Mouse (Mus musculus) embryonic facial prominence, embryonic 10.5 days (tissue): ENCODE data around the gene Ranbp10. TPM values are rescaled to one million over a fixed set of nuclear protein-coding genes. Genes with fewer than 3 reads are reported as not detected.

Experiments used
- DNase-seq: peaks from one replicate; pipeline ENCODE4 v3.0.0-alpha.2; 2017; ENCODE audit warnings: low spot score
- H3K27ac ChIP-seq: fragments of 300-500 bp; sonication (generic); replicated peaks from 2 replicates; pipeline ENCODE4 v1.5.1; 2016; ENCODE audit warnings: mild to moderate bottlenecking
- H3K27me3 ChIP-seq: fragments of 300-500 bp; sonication (generic); replicated peaks from 2 replicates; pipeline ENCODE4 v1.6.1; 2016; ENCODE audit warnings: low read depth, mild to moderate bottlenecking; ENCODE audit not compliant: poor library complexity, severe bottlenecking
- H3K36me3 ChIP-seq: fragments of 300-500 bp; sonication (generic); replicated peaks from 2 replicates; pipeline ENCODE4 v1.6.1; 2016; ENCODE audit warnings: mild to moderate bottlenecking, moderate library complexity
- H3K4me1 ChIP-seq: fragments of 300-500 bp; sonication (generic); 2 replicates; pipeline ENCODE4 v1.6.1; 2016
- H3K4me3 ChIP-seq: fragments of 300-500 bp; sonication (generic); 2 replicates; pipeline ENCODE4 v1.5.1; 2016; ENCODE audit warnings: mild to moderate bottlenecking, moderate library complexity
- H3K9me3 ChIP-seq: fragments of 300-500 bp; sonication (generic); 2 replicates; pipeline ENCODE4 v1.6.1; 2016; ENCODE audit warnings: mild to moderate bottlenecking
- WGBS: fragments of 180-500 bp; shearing (Covaris S2); methylation state at CpG from one replicate; pipeline ENCODE4 v1.1.7; 2016; 5-methylcytosine and 5-hydroxymethylcytosine counted together
- polyA plus RNA-seq: library from polyadenylated mRNA; unstranded; fragments of >200 nt; fragmentation: Nextera tagmentation; extraction: Ambion mirVana; gene quantifications from 2 replicates; pipeline ENCODE4 v1.2.1, GENCODE M21; 2016

The Ranbp10 gene
- polyA plus RNA-seq, 1 experiment from 2014 or later = 12.1 TPM

DNA sequence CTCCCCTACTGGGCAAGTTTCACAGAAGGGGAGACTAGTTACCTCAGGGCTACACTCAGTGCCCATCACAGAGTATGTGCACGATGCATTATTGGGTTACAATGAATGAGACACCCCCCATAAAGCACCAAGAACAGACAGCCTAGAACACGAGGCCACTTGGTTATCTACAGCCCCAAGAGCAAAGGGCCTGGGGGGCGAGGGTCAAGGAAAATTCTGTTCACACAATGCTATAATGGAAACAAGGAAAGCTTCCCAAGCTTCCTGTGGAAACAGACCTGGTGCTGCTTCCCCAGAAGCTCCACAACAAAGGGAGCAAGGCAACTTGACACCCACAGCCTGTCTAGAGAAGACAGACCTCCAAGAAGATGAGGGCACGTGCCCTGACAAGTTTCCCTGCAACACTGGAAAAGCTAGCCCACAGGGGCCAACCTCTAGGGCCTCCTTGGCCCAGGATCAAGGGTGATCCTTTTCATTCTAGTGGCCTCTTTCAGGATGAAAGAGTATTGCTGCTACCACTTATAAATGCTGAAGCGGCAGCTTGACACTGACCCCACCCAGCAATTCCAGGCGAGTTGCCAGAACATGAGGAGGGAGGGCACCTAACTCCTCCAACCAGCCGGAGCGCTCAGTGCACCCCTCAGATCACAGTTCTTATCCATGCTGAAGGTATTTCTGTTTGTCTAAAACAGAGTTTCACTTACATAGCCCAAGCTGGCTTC lies 27.9 kb downstream of the Ranbp10 start:
- 80% methylated on average over 8 of the region's 8 CpGs for WGBS
- H3K9me3 ChIP-seq = no peaks in the 10 kb centered on the region
- peak; percentile 27 for DNase-seq
- H3K27ac ChIP-seq = 0 out of 2 replicates have a peak overlapping the region, but pooled peaks have one; percentile 15
- peaks cover 12% of the 10 kb centered on the region for H3K4me1 ChIP-seq
- H3K27me3 ChIP-seq = no peaks in the 10 kb centered on the region
- no peak overlapping the region for H3K4me3 ChIP-seq
- H3K36me3 ChIP-seq = peaks cover 50% of the 10 kb centered on the region

DNA sequence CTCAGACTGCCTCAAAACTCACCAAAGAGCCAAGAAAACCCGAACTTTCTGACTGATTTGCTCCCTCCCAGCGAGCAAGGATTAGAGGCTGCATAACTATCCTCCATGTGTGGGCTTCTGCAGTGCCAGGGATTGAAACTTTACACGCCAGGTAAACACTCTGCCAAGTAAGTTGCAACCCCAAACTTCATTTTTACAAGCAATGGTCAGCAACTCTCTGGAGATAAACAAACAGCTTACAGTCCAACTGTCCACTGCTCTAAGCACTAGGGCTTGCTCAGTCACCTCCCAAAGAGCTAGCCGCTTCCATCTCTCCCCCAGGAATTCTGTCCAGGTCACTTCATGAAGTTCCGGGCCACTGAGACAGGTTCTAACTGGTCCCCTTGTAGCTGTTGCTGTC lies 28.7 kb downstream of the Ranbp10 start:
- Histone ChIP-seq H3K27me3 (no peaks in the 10 kb centered on the region), H3K4me3 (no peak overlapping the region), H3K9me3 (no peaks in the 10 kb centered on the region), H3K36me3 (peaks cover 56% of the 10 kb centered on the region), H3K27ac (0 out of 2 replicates have a peak overlapping the region, but pooled peaks have one; percentile 15), H3K4me1 (peaks cover 19% of the 10 kb centered on the region)
- DNase-seq = no peak
- WGBS = 88% methylated on average over 5 of the region's 5 CpGs

DNA sequence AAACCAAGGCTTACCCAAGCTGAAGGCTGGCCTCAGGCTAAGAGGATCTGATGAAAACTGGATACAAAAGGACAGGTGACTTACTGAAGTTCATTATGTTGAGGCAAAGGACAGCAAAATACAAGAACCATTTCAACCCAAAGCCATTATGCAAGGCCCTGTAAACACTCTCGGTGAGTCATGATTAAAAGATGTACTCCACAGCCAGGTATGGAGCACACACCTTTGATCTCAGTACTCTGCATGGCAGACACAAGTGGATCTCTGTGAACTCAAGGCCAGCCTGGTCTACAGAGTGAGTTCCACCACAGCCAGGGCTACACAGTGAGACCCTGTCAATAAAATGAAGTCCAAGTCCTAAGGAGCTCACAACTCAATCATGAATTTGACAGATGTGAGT lies 31.4 kb downstream of the Ranbp10 start:
- no peaks in the 10 kb centered on the region for H3K27me3 ChIP-seq
- H3K27ac ChIP-seq = no peak overlapping the region
- WGBS = 98% methylated on average over 1 of the region's 1 CpGs
- no peaks in the 10 kb centered on the region for H3K9me3 ChIP-seq
- H3K4me3 ChIP-seq = no peak overlapping the region
- H3K4me1 ChIP-seq = peaks cover 21% of the 10 kb centered on the region
- no peak for DNase-seq
- H3K36me3 ChIP-seq = peaks cover 55% of the 10 kb centered on the region

DNA sequence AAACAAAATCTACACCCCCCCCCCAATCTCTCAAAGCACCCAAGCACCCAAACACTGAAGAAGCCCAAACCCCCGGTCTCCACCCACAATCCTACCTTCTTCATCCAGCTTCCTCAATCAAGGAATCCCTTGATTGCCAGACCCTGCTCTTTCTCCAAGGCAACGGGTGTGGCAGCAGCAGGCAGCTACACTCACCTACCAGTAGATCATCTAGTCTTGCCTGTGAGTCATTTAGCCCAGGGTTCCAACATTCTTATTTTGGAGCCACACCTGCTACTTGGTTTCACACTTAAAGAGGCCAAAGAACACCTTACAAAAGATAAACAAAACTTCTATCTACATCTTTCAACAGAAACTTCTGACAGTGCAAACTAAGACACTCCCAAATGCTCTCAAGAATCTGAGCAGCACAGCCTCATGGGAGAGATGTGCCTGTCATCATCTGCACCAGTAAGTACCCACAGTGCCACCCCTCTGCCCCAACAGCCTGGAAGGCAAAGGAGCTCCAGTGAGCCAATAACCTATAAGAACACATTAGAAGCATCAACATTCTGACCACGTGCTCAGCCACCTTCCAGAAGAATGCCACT lies 33.0 kb downstream of the Ranbp10 start:
- no peak for DNase-seq
- Histone ChIP-seq H3K27ac (no peak overlapping the region), H3K4me3 (no peak overlapping the region), H3K9me3 (no peaks in the 10 kb centered on the region), H3K36me3 (peaks cover 60% of the 10 kb centered on the region), H3K27me3 (no peaks in the 10 kb centered on the region), H3K4me1 (peaks cover 16% of the 10 kb centered on the region)
- 89% methylated on average over 3 of the region's 3 CpGs for WGBS

DNA sequence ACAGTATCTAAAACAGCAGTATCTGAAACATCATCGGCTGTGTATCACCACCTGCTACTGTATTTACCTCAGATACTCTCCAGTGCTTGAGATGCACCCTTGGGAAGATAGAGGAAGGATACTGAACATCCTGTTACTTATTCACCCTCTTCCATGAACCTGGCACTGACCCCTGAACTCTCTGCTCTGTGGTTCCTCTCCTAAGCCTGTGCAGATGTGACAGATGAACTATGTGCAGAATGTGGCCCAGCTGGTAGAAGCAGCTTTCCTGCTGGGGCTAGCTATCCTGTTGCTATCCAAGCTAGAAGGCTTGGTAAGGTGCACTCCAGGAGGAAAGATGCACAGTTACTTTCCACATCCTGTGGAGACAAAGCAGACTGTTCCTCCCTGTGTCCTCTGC lies 33.8 kb downstream of the Ranbp10 start:
- Histone ChIP-seq H3K27me3 (no peaks in the 10 kb centered on the region), H3K36me3 (peaks cover 60% of the 10 kb centered on the region), H3K4me3 (no peak overlapping the region), H3K27ac (no peak overlapping the region), H3K9me3 (no peaks in the 10 kb centered on the region), H3K4me1 (peaks cover 11% of the 10 kb centered on the region)
- no peak for DNase-seq
- 100% methylated on average over 1 of the region's 1 CpGs for WGBS

DNA sequence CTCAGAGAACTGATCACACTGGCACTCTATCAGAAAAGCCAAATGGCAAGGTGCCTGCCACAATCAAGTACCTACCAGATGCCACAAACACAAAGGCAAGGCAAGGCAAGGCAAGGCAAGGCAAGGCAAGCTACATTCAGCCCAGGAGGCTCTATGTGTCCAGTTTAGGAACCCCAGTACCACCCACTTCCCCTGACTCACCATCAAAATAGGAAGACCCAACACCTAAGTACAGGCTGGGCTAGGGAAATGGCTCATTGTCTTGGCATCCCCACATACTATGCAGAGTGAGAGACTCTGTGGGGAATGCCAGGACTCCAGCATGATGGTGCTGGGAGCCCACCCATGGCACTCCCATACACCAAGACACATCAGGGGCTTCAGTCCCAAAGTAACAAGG lies 37.5 kb downstream of the Ranbp10 start:
- Histone ChIP-seq H3K4me1 (peaks cover 17% of the 10 kb centered on the region), H3K36me3 (peaks cover 72% of the 10 kb centered on the region), H3K4me3 (no peak overlapping the region)

GRCm38 (mm10) chr8:105788927-105789326 lies 38.2 kb downstream of the Ranbp10 start:
- 63% methylated on average over 4 of the region's 4 CpGs for WGBS
- no peak for DNase-seq
- H3K4me3 ChIP-seq = no peak overlapping the region

More for the DNA sequence above, 37.5 kb downstream of the Ranbp10 start:
- Histone ChIP-seq H3K9me3 (no peaks in the 10 kb centered on the region), H3K27ac (no peak overlapping the region), H3K27me3 (no peaks in the 10 kb centered on the region)
- DNase-seq = no peak

GRCm38 (mm10) chr8:105788241-105788640 lies 38.9 kb downstream of the Ranbp10 start:
- Histone ChIP-seq H3K36me3 (peaks cover 77% of the 10 kb centered on the region), H3K4me3 (no peak overlapping the region), H3K4me1 (peaks cover 6% of the 10 kb centered on the region), H3K27me3 (no peaks in the 10 kb centered on the region), H3K27ac (no peak overlapping the region), H3K9me3 (no peaks in the 10 kb centered on the region)
- peak; percentile 64 for DNase-seq
- 84% methylated on average over 2 of the region's 2 CpGs for WGBS

More at GRCm38 (mm10) chr8:105788927-105789326, 38.2 kb downstream of the Ranbp10 start:
- no peak overlapping the region for H3K27ac ChIP-seq
- H3K4me1 ChIP-seq = peaks cover 11% of the 10 kb centered on the region
- H3K27me3 ChIP-seq = no peaks in the 10 kb centered on the region
- H3K36me3 ChIP-seq = peaks cover 77% of the 10 kb centered on the region
- H3K9me3 ChIP-seq = no peaks in the 10 kb centered on the region

DNA sequence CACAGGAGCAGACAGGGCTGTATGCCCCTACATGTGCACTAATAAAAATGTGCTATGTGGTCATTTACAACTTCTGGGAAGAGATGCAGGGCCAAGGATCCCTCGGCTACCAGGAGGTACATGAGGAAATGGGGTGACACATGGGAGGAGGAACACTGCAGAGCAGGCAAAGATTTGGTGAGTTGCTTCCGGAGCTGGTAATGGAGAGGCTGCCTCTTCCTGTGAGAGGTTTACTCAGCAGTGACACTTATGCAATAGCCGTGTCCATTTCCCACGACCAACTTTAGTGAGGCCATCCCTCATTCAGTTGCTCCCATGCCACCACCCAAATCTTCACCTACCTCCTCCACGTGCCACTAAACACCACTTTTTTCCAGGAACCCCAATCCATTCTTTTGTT lies 46.9 kb downstream of the Ranbp10 start:
- Histone ChIP-seq H3K4me1 (no peaks in the 10 kb centered on the region), H3K27me3 (no peaks in the 10 kb centered on the region), H3K27ac (no peak overlapping the region), H3K9me3 (no peaks in the 10 kb centered on the region), H3K36me3 (peaks cover 97% of the 10 kb centered on the region), H3K4me3 (no peak overlapping the region)
- no peak for DNase-seq
- 89% methylated on average over 5 of the region's 5 CpGs for WGBS

- 93% methylated on average over 2 of the region's 2 CpGs for WGBS
- H3K4me3 ChIP-seq = no peak overlapping the region
- H3K27ac ChIP-seq = no peak overlapping the region
- H3K9me3 ChIP-seq = no peaks in the 10 kb centered on the region
- no peaks in the 10 kb centered on the region for H3K27me3 ChIP-seq
- DNase-seq = no peak
- no peaks in the 10 kb centered on the region for H3K4me1 ChIP-seq
- H3K36me3 ChIP-seq = peaks cover 99% of the 10 kb centered on the region
These were observed 49.3 kb downstream of the Ranbp10 start for GRCm38 (mm10) chr8:105777833-105778232.

- H3K36me3 ChIP-seq = peaks cover 95% of the 10 kb centered on the region
- no peak overlapping the region for H3K4me3 ChIP-seq
- H3K27me3 ChIP-seq = no peaks in the 10 kb centered on the region
- 95% methylated on average over 5 of the region's 5 CpGs for WGBS
- DNase-seq = no peak
- H3K4me1 ChIP-seq = no peaks in the 10 kb centered on the region
- H3K27ac ChIP-seq = no peak overlapping the region
- no peaks in the 10 kb centered on the region for H3K9me3 ChIP-seq
These were observed 52.7 kb downstream of the Ranbp10 start for GRCm38 (mm10) chr8:105774498-105774897.

GRCm38 (mm10) chr8:105773441-105773861 lies 53.7 kb downstream of the Ranbp10 start:
- Histone ChIP-seq H3K4me3 (no peak overlapping the region), H3K4me1 (no peaks in the 10 kb centered on the region), H3K27ac (no peak overlapping the region), H3K9me3 (no peaks in the 10 kb centered on the region), H3K36me3 (peaks cover 95% of the 10 kb centered on the region), H3K27me3 (no peaks in the 10 kb centered on the region)
- 97% methylated on average over 1 of the region's 1 CpGs for WGBS
- no peak for DNase-seq
